Mouse (Mus musculus) forebrain, embryonic 11.5 days (tissue): ENCODE data around the gene D630003M21Rik. TPM values are rescaled to one million over a fixed set of nuclear protein-coding genes. Genes with fewer than 3 reads are reported as not detected.

ENCODE experiments used
- ATAC-seq: fragments of 200-750 bp; cut with Nextera tagmentation; replicated peaks from 2 replicates; pipeline ENCODE4 v1.8.0; 2017; ENCODE audit warnings: moderate TSS enrichment; ENCODE audit not compliant: low FRiP score
- DNase-seq: peaks from one replicate; pipeline ENCODE4 v3.0.0-alpha.2; 2017; ENCODE audit warnings: low spot score
- H3K27ac ChIP-seq: fragments of 300-500 bp; sonication (generic); 2 replicates; pipeline ENCODE4 v1.5.1; 2014; ENCODE audit warnings: low read depth, low read length
- H3K27me3 ChIP-seq: fragments of 300-500 bp; sonication (generic); 2 replicates; pipeline ENCODE4 v1.6.1; 2014; ENCODE audit warnings: mild to moderate bottlenecking, low read length, mixed read lengths; ENCODE audit not compliant: control insufficient read depth, insufficient read depth
- H3K36me3 ChIP-seq: fragments of 300-500 bp; sonication (generic); 2 replicates; pipeline ENCODE4 v1.6.1; 2014; ENCODE audit warnings: mild to moderate bottlenecking, low read length, moderate library complexity, mixed read lengths; ENCODE audit not compliant: control insufficient read depth, insufficient read depth
- H3K4me1 ChIP-seq: fragments of 300-500 bp; sonication (generic); replicated peaks from 2 replicates; pipeline ENCODE4 v1.6.1; 2014; ENCODE audit warnings: low read length, mixed read lengths; ENCODE audit not compliant: control insufficient read depth, insufficient read depth
- H3K4me2 ChIP-seq: fragments of 300-500 bp; sonication (generic); 2 replicates; pipeline ENCODE4 v1.6.1; 2014; ENCODE audit warnings: low read depth, mild to moderate bottlenecking, low read length, moderate library complexity, mixed read lengths; ENCODE audit not compliant: severe bottlenecking
- H3K4me3 ChIP-seq: fragments of 300-500 bp; sonication (generic); 2 replicates; pipeline ENCODE4 v1.5.1; 2014; ENCODE audit warnings: low read depth, low read length
- H3K9ac ChIP-seq: fragments of 300-500 bp; sonication (generic); 2 replicates; pipeline ENCODE4 v1.6.1; 2014; ENCODE audit warnings: low read length
- H3K9me3 ChIP-seq: fragments of 300-500 bp; sonication (generic); 2 replicates; pipeline ENCODE4 v1.6.1; 2016; ENCODE audit warnings: low read length, mixed read lengths; ENCODE audit not compliant: control insufficient read depth
- WGBS: fragments of 180-500 bp; shearing (Covaris S2); extraction: QIAGEN DNeasy Blood & Tissue Kit; methylation state at CpG from one replicate; pipeline ENCODE4 v1.1.7; 2014; 5-methylcytosine and 5-hydroxymethylcytosine counted together
- polyA plus RNA-seq: library from polyadenylated mRNA; unstranded; fragments of >200 nt; fragmentation: Nextera tagmentation; extraction: Ambion mirVana; gene quantifications from 2 replicates; pipeline ENCODE4 v1.2.1, GENCODE M21; 2014

The D630003M21Rik gene
- polyA plus RNA-seq, 1 experiment from 2014 or later, result 2.7 TPM

GRCm38 (mm10) chr2:158243129-158243870 is 14.3 kb upstream of the D630003M21Rik start:
- H3K36me3 ChIP-seq, result no peaks in the 10 kb centered on the region
- no peak overlapping the region for H3K4me3 ChIP-seq
- H3K27ac ChIP-seq, result no peak overlapping the region
- H3K27me3 ChIP-seq, result no peaks in the 10 kb centered on the region
- no peaks in the 10 kb centered on the region for H3K4me1 ChIP-seq
- DNase-seq (no peak), ATAC-seq (no peak)
- H3K9ac ChIP-seq, result no peak overlapping the region
- no peaks in the 10 kb centered on the region for H3K9me3 ChIP-seq
- 85% methylated on average over 18 of the region's 18 CpGs for WGBS
- no peak overlapping the region for H3K4me2 ChIP-seq

- no peak overlapping the region for H3K27ac ChIP-seq
- no peak overlapping the region for H3K9ac ChIP-seq
- no peak for DNase-seq
- no peak overlapping the region for H3K4me2 ChIP-seq
- ATAC-seq, result no peak
- WGBS, result 93% methylated on average over 18 of the region's 18 CpGs
- no peaks in the 10 kb centered on the region for H3K4me1 ChIP-seq
- no peak overlapping the region for H3K4me3 ChIP-seq
- no peaks in the 10 kb centered on the region for H3K27me3 ChIP-seq
- no peaks in the 10 kb centered on the region for H3K36me3 ChIP-seq
- no peaks in the 10 kb centered on the region for H3K9me3 ChIP-seq
Observed at GRCm38 (mm10) chr2:158242170-158242896, 13.3 kb upstream of the D630003M21Rik start.

GRCm38 (mm10) chr2:158241126-158241738 is 12.2 kb upstream of the D630003M21Rik start:
- Histone ChIP-seq H3K9me3 (no peaks in the 10 kb centered on the region), H3K4me1 (no peaks in the 10 kb centered on the region), H3K4me3 (no peak overlapping the region), H3K27me3 (no peaks in the 10 kb centered on the region), H3K36me3 (no peaks in the 10 kb centered on the region), H3K27ac (no peak overlapping the region), H3K9ac (no peak overlapping the region), H3K4me2 (no peak overlapping the region)
- no peak for DNase-seq
- 58% methylated on average over 5 of the region's 5 CpGs for WGBS
- no peak for ATAC-seq

- no peaks in the 10 kb centered on the region for H3K36me3 ChIP-seq
- H3K9me3 ChIP-seq, result no peaks in the 10 kb centered on the region
- no peak overlapping the region for H3K4me2 ChIP-seq
- 91% methylated on average over 5 of the region's 5 CpGs for WGBS
- DNase-seq (no peak), ATAC-seq (no peak)
- H3K9ac ChIP-seq, result no peak overlapping the region
- no peaks in the 10 kb centered on the region for H3K4me1 ChIP-seq
- H3K4me3 ChIP-seq, result no peak overlapping the region
- H3K27me3 ChIP-seq, result no peaks in the 10 kb centered on the region
- H3K27ac ChIP-seq, result no peak overlapping the region
Observed at GRCm38 (mm10) chr2:158238101-158238500, 9.1 kb upstream of the D630003M21Rik start.

- H3K9ac ChIP-seq, result no peak overlapping the region
- no peak for ATAC-seq
Observed at GRCm38 (mm10) chr2:158236698-158237097, 7.7 kb upstream of the D630003M21Rik start.

GRCm38 (mm10) chr2:158233106-158233505 is 4.1 kb upstream of the D630003M21Rik start:
- DNase-seq (no peak), ATAC-seq (no peak)
- 76% methylated on average over 3 of the region's 3 CpGs for WGBS
- Histone ChIP-seq H3K36me3 (no peaks in the 10 kb centered on the region), H3K27me3 (no peaks in the 10 kb centered on the region), H3K9ac (no peak overlapping the region), H3K4me1 (peaks cover 4% of the 10 kb centered on the region; the same call in 1 of the 2 replicates), H3K27ac (no peak overlapping the region), H3K9me3 (no peaks in the 10 kb centered on the region), H3K4me2 (no peak overlapping the region), H3K4me3 (no peak overlapping the region)

More at GRCm38 (mm10) chr2:158236698-158237097, 7.7 kb upstream of the D630003M21Rik start:
- no peaks in the 10 kb centered on the region for H3K27me3 ChIP-seq
- no peak overlapping the region for H3K4me2 ChIP-seq
- no peaks in the 10 kb centered on the region for H3K36me3 ChIP-seq
- H3K9me3 ChIP-seq, result no peaks in the 10 kb centered on the region
- no peak for DNase-seq
- H3K4me3 ChIP-seq, result no peak overlapping the region
- H3K27ac ChIP-seq, result no peak overlapping the region
- H3K4me1 ChIP-seq, result no peaks in the 10 kb centered on the region

GRCm38 (mm10) chr2:158232414-158232813 is 3.4 kb upstream of the D630003M21Rik start:
- Histone ChIP-seq H3K36me3 (no peaks in the 10 kb centered on the region), H3K9me3 (no peaks in the 10 kb centered on the region), H3K27ac (no peak overlapping the region), H3K27me3 (no peaks in the 10 kb centered on the region), H3K9ac (no peak overlapping the region), H3K4me2 (no peak overlapping the region), H3K4me1 (peaks cover 4% of the 10 kb centered on the region; the same call in 1 of the 2 replicates), H3K4me3 (no peak overlapping the region)
- DNase-seq, result no peak
- ATAC-seq, result no peak
- WGBS, result 65% methylated on average over 3 of the region's 3 CpGs

GRCm38 (mm10) chr2:158231071-158231470 is 2.0 kb upstream of the D630003M21Rik start:
- 30% methylated on average over 5 of the region's 5 CpGs for WGBS
- DNase-seq (no peak), ATAC-seq (no peak)
- Histone ChIP-seq H3K4me1 (peaks cover 4% of the 10 kb centered on the region; the same call in 1 of the 2 replicates), H3K36me3 (no peaks in the 10 kb centered on the region), H3K4me2 (no peak overlapping the region), H3K27me3 (no peaks in the 10 kb centered on the region), H3K9ac (no peak overlapping the region), H3K4me3 (no peak overlapping the region), H3K27ac (no peak overlapping the region), H3K9me3 (no peaks in the 10 kb centered on the region)
